Mouse (Mus musculus) neural tube, embryonic 15.5 days (tissue): Measurements from ENCODE around the gene Rufy3. TPM values are rescaled to one million over a fixed set of nuclear protein-coding genes. Genes with fewer than 3 reads are reported as not detected.

Experiments used
- ATAC-seq: fragments of 200-750 bp; cut with Nextera tagmentation; 2 replicates; pipeline ENCODE4 v1.8.0; 2017; ENCODE audit warnings: mild to moderate bottlenecking, moderate TSS enrichment, moderate library complexity; ENCODE audit not compliant: low FRiP score
- H3K27ac ChIP-seq: fragments of 300-500 bp; sonication (generic); replicated peaks from 2 replicates; pipeline ENCODE4 v1.5.1; 2015; ENCODE audit warnings: mild to moderate bottlenecking, inconsistent platforms
- H3K27me3 ChIP-seq: fragments of 300-500 bp; sonication (generic); replicated peaks from 2 replicates; pipeline ENCODE4 v1.6.1; 2015; ENCODE audit warnings: inconsistent platforms
- H3K36me3 ChIP-seq: fragments of 300-500 bp; sonication (generic); 2 replicates; pipeline ENCODE4 v1.6.1; 2015; ENCODE audit warnings: inconsistent platforms
- H3K4me1 ChIP-seq: fragments of 300-500 bp; sonication (generic); 2 replicates; pipeline ENCODE4 v1.6.1; 2015; ENCODE audit warnings: inconsistent platforms
- H3K4me2 ChIP-seq: fragments of 300-500 bp; sonication (generic); 2 replicates; pipeline ENCODE4 v1.6.1; 2015; ENCODE audit warnings: inconsistent platforms, mild to moderate bottlenecking, moderate library complexity
- H3K4me3 ChIP-seq: fragments of 300-500 bp; sonication (generic); replicated peaks from 2 replicates; pipeline ENCODE4 v1.5.1; 2015; ENCODE audit warnings: mild to moderate bottlenecking, inconsistent platforms
- H3K9ac ChIP-seq: fragments of 300-500 bp; sonication (generic); replicated peaks from 2 replicates; pipeline ENCODE4 v1.6.1; 2015; ENCODE audit warnings: mild to moderate bottlenecking, inconsistent platforms
- H3K9me3 ChIP-seq: fragments of 300-500 bp; sonication (generic); replicated peaks from 2 replicates; pipeline ENCODE4 v1.6.1; 2016; ENCODE audit warnings: inconsistent platforms
- WGBS: fragments of 180-500 bp; shearing (Covaris S2); methylation state at CpG from one replicate; pipeline ENCODE4 v1.1.7; 2015; ENCODE audit warnings: mixed read lengths; 5-methylcytosine and 5-hydroxymethylcytosine counted together
- polyA plus RNA-seq: library from polyadenylated mRNA; unstranded; fragments of >200 nt; fragmentation: Nextera tagmentation; extraction: Ambion mirVana; gene quantifications from 2 replicates; pipeline ENCODE4 v1.2.1, GENCODE M21; 2015

The Rufy3 gene
- polyA plus RNA-seq, 1 experiment from 2014 or later = 259 TPM

DNA sequence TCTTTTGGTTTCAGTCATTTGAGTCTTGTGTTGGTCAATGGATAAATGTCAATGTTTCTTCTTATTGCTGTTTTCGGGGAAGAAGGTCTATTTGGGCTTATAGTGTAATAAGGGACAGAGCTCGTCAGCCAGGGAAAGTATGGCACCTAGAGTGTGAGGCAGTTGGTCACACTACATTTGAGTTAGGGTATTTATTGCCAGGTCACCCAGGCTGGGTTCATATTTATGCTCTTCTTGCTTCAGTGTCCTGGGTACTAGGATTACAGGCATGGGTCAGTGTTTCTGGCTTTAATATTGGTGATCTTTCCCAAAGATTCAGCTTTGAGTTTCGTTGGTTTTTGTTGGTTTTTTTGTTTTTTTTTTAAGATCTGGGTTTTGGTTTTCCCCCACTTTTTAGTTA lies 37.9 kb downstream of the Rufy3 start:
- Histone ChIP-seq H3K4me2 (no peak overlapping the region), H3K36me3 (peaks cover 7% of the 10 kb centered on the region; the same call in 1 of the 2 replicates), H3K9ac (no peak overlapping the region), H3K4me3 (no peak overlapping the region), H3K27ac (no peak overlapping the region), H3K4me1 (no peaks in the 10 kb centered on the region), H3K27me3 (no peaks in the 10 kb centered on the region), H3K9me3 (no peaks in the 10 kb centered on the region)
- WGBS = 75% methylated on average over 3 of the region's 3 CpGs
- no peak for ATAC-seq

GRCm38 (mm10) chr5:88604046-88604445 lies 39.2 kb downstream of the Rufy3 start:
- no peaks in the 10 kb centered on the region for H3K9me3 ChIP-seq
- no peak overlapping the region for H3K4me3 ChIP-seq
- H3K27me3 ChIP-seq = no peaks in the 10 kb centered on the region
- H3K4me2 ChIP-seq = no peak overlapping the region
- H3K4me1 ChIP-seq = no peaks in the 10 kb centered on the region
- WGBS = 94% methylated on average over 3 of the region's 3 CpGs
- no peak for ATAC-seq
- no peak overlapping the region for H3K27ac ChIP-seq
- peaks cover 7% of the 10 kb centered on the region; the same call in 1 of the 2 replicates for H3K36me3 ChIP-seq
- no peak overlapping the region for H3K9ac ChIP-seq

DNA sequence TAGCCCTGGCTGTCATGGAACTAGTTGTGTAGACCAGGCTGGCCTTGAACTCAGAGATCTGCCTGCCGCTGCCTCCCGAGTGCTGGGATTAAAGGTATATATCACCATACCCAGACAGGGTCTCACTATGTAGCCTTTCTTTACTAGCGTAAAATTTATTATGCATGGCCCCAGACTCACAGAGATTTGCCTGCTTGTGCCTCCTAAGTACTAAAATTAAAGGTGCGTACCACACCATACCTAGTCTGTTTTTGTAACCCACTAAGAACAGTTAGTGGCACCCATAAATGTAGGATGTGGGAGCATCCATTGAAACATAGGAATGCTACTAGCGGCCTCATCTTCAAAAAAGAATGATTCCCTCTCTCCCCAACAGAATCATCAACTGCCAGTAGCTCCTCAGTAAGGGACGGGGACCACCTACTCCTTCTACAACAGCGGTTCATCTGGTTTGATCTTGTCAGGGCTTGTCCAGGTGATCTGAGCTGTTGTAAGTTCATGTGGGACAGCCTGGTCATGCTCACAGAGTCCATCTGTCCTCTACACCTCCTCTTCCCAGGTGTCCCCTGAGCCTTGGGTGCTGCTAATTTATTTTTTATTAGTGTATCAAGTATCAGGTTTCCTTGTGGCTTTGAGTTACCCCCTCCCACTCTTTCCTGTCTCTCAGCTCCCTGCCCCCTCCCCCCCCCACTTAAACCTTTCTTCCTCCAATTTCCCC lies 40.0 kb downstream of the Rufy3 start:
- H3K4me3 ChIP-seq = no peak overlapping the region
- WGBS = 94% methylated on average over 7 of the region's 7 CpGs
- ATAC-seq = peak; percentile 53; the same call in 1 of the 2 replicates

GRCm38 (mm10) chr5:88614129-88614528 lies 49.3 kb downstream of the Rufy3 start:
- H3K27ac ChIP-seq = no peak overlapping the region
- peaks cover 46% of the 10 kb centered on the region for H3K36me3 ChIP-seq
- 100% methylated on average over 1 of the region's 1 CpGs for WGBS

More for the DNA sequence above, 40.0 kb downstream of the Rufy3 start:
- H3K36me3 ChIP-seq = peaks cover 7% of the 10 kb centered on the region; the same call in 1 of the 2 replicates
- no peak overlapping the region for H3K9ac ChIP-seq
- H3K4me1 ChIP-seq = no peaks in the 10 kb centered on the region
- no peaks in the 10 kb centered on the region for H3K27me3 ChIP-seq
- H3K27ac ChIP-seq = no peak overlapping the region
- no peak overlapping the region for H3K4me2 ChIP-seq
- no peaks in the 10 kb centered on the region for H3K9me3 ChIP-seq

DNA sequence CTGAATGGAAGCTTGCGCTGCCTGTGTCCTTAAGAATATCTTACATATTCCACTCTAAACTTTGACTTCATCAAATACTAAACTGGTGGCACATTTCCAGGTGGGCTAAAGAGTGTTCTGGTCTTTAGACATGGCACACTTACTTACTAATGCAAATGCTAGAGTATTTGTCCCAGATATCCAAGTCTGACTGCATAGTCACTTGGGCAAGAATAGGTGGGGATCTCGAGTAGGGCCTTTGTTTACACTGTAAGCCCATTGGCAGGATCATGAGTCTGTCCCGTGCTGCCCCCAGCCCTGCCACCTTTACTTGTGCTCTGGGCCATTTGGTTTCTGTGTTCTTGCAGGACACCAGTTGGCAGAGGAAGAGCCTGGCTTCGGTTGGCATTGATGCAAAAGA lies 52.1 kb downstream of the Rufy3 start:
- peaks cover 60% of the 10 kb centered on the region for H3K36me3 ChIP-seq
- no peak for ATAC-seq
- H3K27ac ChIP-seq = no peak overlapping the region
- no peaks in the 10 kb centered on the region for H3K4me1 ChIP-seq
- no peaks in the 10 kb centered on the region for H3K9me3 ChIP-seq
- no peak overlapping the region for H3K4me3 ChIP-seq
- no peak overlapping the region for H3K9ac ChIP-seq
- H3K27me3 ChIP-seq = no peaks in the 10 kb centered on the region
- WGBS = 92% methylated on average over 4 of the region's 4 CpGs
- H3K4me2 ChIP-seq = no peak overlapping the region

More at GRCm38 (mm10) chr5:88614129-88614528, 49.3 kb downstream of the Rufy3 start:
- H3K27me3 ChIP-seq = no peaks in the 10 kb centered on the region
- H3K4me1 ChIP-seq = no peaks in the 10 kb centered on the region
- H3K9me3 ChIP-seq = no peaks in the 10 kb centered on the region
- H3K9ac ChIP-seq = no peak overlapping the region
- ATAC-seq = no peak
- H3K4me2 ChIP-seq = no peak overlapping the region
- no peak overlapping the region for H3K4me3 ChIP-seq

DNA sequence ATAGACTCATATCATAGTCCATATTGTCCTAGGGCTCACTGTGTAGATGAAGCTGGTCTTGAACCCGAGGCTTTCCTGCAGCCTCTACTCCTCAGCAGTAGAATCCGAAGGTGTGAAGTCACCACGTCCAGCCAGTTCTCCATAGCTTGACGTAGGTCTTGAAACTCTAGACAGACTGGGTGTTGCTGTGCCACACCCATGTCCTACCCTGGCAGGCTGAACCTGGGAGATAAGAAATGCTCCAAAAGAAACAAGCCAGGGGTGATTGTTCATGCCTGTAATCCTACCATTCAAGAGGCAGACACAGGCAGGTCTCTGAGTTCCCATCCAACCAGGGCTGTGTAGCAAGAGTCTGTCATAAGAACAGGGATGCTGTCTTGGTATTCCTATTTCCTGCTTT lies 62.7 kb downstream of the Rufy3 start:
- Histone ChIP-seq H3K4me2 (no peak overlapping the region), H3K4me1 (no peaks in the 10 kb centered on the region), H3K27me3 (no peaks in the 10 kb centered on the region), H3K9me3 (no peaks in the 10 kb centered on the region), H3K4me3 (no peak overlapping the region), H3K36me3 (peaks cover 55% of the 10 kb centered on the region), H3K9ac (no peak overlapping the region), H3K27ac (no peak overlapping the region)
- 91% methylated on average over 4 of the region's 4 CpGs for WGBS
- no peak for ATAC-seq

- Histone ChIP-seq H3K4me1 (no peaks in the 10 kb centered on the region), H3K4me3 (no peak overlapping the region), H3K9ac (no peak overlapping the region), H3K9me3 (no peaks in the 10 kb centered on the region), H3K36me3 (peaks cover 66% of the 10 kb centered on the region), H3K27me3 (no peaks in the 10 kb centered on the region), H3K4me2 (no peak overlapping the region), H3K27ac (no peak overlapping the region)
- no peak for ATAC-seq
- WGBS = 78% methylated on average over 11 of the region's 11 CpGs
Measured at GRCm38 (mm10) chr5:88629125-88629524, 64.3 kb downstream of the Rufy3 start.

GRCm38 (mm10) chr5:88629987-88630386 lies 65.1 kb downstream of the Rufy3 start:
- peaks cover 67% of the 10 kb centered on the region for H3K36me3 ChIP-seq
- ATAC-seq = no peak

GRCm38 (mm10) chr5:88630883-88631282 lies 66.0 kb downstream of the Rufy3 start:
- no peak for ATAC-seq

More at GRCm38 (mm10) chr5:88629987-88630386, 65.1 kb downstream of the Rufy3 start:
- Histone ChIP-seq H3K27ac (no peak overlapping the region), H3K9me3 (no peaks in the 10 kb centered on the region), H3K9ac (no peak overlapping the region), H3K4me2 (no peak overlapping the region), H3K4me3 (no peak overlapping the region), H3K4me1 (no peaks in the 10 kb centered on the region), H3K27me3 (no peaks in the 10 kb centered on the region)
- 88% methylated on average over 8 of the region's 8 CpGs for WGBS

GRCm38 (mm10) chr5:88631545-88631944 lies 66.7 kb downstream of the Rufy3 start:
- H3K9ac ChIP-seq = no peak overlapping the region
- no peaks in the 10 kb centered on the region for H3K27me3 ChIP-seq
- H3K27ac ChIP-seq = no peak overlapping the region
- ATAC-seq = no peak
- no peak overlapping the region for H3K4me3 ChIP-seq
- WGBS = 92% methylated on average over 5 of the region's 5 CpGs
- no peaks in the 10 kb centered on the region for H3K9me3 ChIP-seq
- no peaks in the 10 kb centered on the region for H3K4me1 ChIP-seq
- H3K36me3 ChIP-seq = peaks cover 69% of the 10 kb centered on the region
- no peak overlapping the region for H3K4me2 ChIP-seq

More at GRCm38 (mm10) chr5:88630883-88631282, 66.0 kb downstream of the Rufy3 start:
- H3K9ac ChIP-seq = no peak overlapping the region
- H3K4me2 ChIP-seq = no peak overlapping the region
- H3K27me3 ChIP-seq = no peaks in the 10 kb centered on the region
- 77% methylated on average over 3 of the region's 3 CpGs for WGBS
- no peaks in the 10 kb centered on the region for H3K9me3 ChIP-seq
- no peak overlapping the region for H3K4me3 ChIP-seq
- peaks cover 74% of the 10 kb centered on the region for H3K36me3 ChIP-seq
- no peaks in the 10 kb centered on the region for H3K4me1 ChIP-seq
- no peak overlapping the region for H3K27ac ChIP-seq

GRCm38 (mm10) chr5:88632463-88632862 lies 67.6 kb downstream of the Rufy3 start:
- 95% methylated on average over 9 of the region's 9 CpGs for WGBS
- Histone ChIP-seq H3K4me2 (no peak overlapping the region), H3K27ac (no peak overlapping the region), H3K4me1 (no peaks in the 10 kb centered on the region), H3K36me3 (peaks cover 73% of the 10 kb centered on the region), H3K27me3 (no peaks in the 10 kb centered on the region), H3K4me3 (no peak overlapping the region), H3K9me3 (no peaks in the 10 kb centered on the region), H3K9ac (no peak overlapping the region)
- ATAC-seq = no peak

DNA sequence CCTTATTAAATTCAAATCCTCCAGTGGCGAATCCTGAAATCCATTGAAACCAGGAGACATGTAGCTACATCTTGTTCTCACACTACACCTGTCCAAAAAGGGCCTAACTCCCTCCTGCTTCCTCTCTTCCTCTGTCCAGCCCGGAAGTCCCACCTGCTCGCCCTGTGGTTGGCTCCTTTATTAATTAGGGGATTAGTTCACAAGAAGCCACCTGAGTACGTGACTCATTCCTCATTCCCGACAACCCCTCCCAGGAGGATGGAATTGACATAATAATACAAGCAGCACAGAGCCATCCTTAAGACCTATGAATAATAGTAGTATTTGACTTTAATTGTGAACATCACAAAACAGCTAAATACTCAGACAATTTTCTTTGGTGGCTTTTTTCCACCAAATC lies 69.2 kb downstream of the Rufy3 start:
- 89% methylated on average over 5 of the region's 5 CpGs for WGBS
- no peaks in the 10 kb centered on the region for H3K4me1 ChIP-seq

More for the DNA sequence above, 69.2 kb downstream of the Rufy3 start:
- Histone ChIP-seq H3K9me3 (no peaks in the 10 kb centered on the region), H3K4me2 (no peak overlapping the region), H3K9ac (no peak overlapping the region), H3K4me3 (no peak overlapping the region), H3K27ac (no peak overlapping the region), H3K27me3 (no peaks in the 10 kb centered on the region), H3K36me3 (peaks cover 70% of the 10 kb centered on the region)
- ATAC-seq = no peak
